Mouse (Mus musculus) kidney, adult 2 months (tissue): ENCODE measurements around the gene Gm10644.

Experiments
- CTCF ChIP-seq: fragments of 200-500 bp; conservative IDR thresholded peaks from 2 replicates; pipeline ENCODE4 v1.5.1; 2011; ENCODE audit warnings: low read depth, mild to moderate bottlenecking, control low read depth, low read length, moderate library complexity, mixed read lengths; ENCODE audit not compliant: insufficient read depth, insufficient read length
- POLR2A ChIP-seq: fragments of 200-500 bp; IDR thresholded peaks from one replicate; pipeline ENCODE4 v1.6.1; 2011; ENCODE audit warnings: low read depth, low read length, control low read depth

DNA sequence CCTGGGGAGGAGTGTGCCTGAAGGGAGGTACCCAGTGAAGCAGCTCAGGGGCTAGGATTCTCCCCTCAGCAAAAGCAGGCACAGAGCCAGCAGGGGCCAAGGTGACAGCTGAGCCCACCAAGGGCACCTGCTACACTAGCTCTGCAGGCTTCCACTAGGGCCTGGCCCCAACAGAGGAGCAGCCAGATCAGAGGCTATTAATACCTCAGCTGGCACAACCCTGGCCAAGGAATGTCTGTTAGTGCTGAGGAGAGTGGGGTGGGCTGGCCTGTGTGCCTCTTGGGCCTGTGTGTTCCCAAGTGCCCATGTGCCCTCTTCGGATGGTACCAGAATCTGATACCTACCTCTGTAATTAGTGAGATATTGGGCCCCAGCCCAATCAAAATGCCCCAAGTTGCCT, 25.2 kb upstream of the Gm10644 start:
- TF ChIP-seq POLR2A (no peak), CTCF (no peak)
